Mouse (Mus musculus) gonadal fat pad, adult 2 months (tissue): ENCODE measurements around the gene Ifi27. TPM values are rescaled to one million over a fixed set of nuclear protein-coding genes. Genes with fewer than 3 reads are reported as not detected.
"Not testable (repeated sequence)": the region's sequence is repeated elsewhere in the genome, so short reads cannot be mapped to it uniquely, and the experiment has no call there.

Experiments used
- DNase-seq: peaks from one replicate; pipeline ENCODE4 v3.0.0-alpha.2; 2012; ENCODE audit warnings: low read depth
- polyA plus RNA-seq: library from polyadenylated mRNA; depleted of rRNA; stranded (reverse); fragments of >200 nt; gene quantifications from 2 replicates; pipeline ENCODE4 v1.2.3, GENCODE M21; 2012; rRNA removed

Gene Ifi27
- polyA plus RNA-seq, 1 experiment = 701 TPM

GRCm38 (mm10) chr12:103456727-103457126 is 22.7 kb downstream of the Ifi27 start:
- DNase-seq = not testable (repeated sequence)

- no peak for DNase-seq
These were observed 23.1 kb downstream of the Ifi27 start, which contains the start of gene Ifi27l2b for GRCm38 (mm10) chr12:103457140-103457539. Ifi27l2b (minus strand) TSS chr12:103457223.

GRCm38 (mm10) chr12:103474481-103474880 is 40.5 kb downstream of the Ifi27 start:
- no peak for DNase-seq

GRCm38 (mm10) chr12:103476779-103477389 is 42.9 kb downstream of the Ifi27 start:
- no peak for DNase-seq

- no peak for DNase-seq
These were observed 43.5 kb downstream of the Ifi27 start for GRCm38 (mm10) chr12:103477461-103478015.

- DNase-seq = no peak
These were observed 47.7 kb downstream of the Ifi27 start for GRCm38 (mm10) chr12:103481671-103482070.

GRCm38 (mm10) chr12:103482781-103483180 is 48.8 kb downstream of the Ifi27 start:
- DNase-seq = no peak

- DNase-seq = not testable (repeated sequence)
These were observed 50.4 kb downstream of the Ifi27 start for GRCm38 (mm10) chr12:103484200-103484972.

GRCm38 (mm10) chr12:103486726-103487125 is 52.7 kb downstream of the Ifi27 start:
- no peak for DNase-seq

- no peak for DNase-seq
These were observed 53.3 kb downstream of the Ifi27 start for GRCm38 (mm10) chr12:103487276-103487675.

- DNase-seq = no peak
These were observed 53.7 kb downstream of the Ifi27 start for GRCm38 (mm10) chr12:103487750-103488149.

Other genes starting within 250 kb of the Ifi27 start
- gene Prima1, start 192.1 kb upstream of the Ifi27 start, polyA plus RNA-seq = 0.57 and 0.71 TPM in 2 replicates
- 0.14 TPM in 2 replicates for gene Fam181a, start 123.2 kb upstream of the Ifi27 start, polyA plus RNA-seq
- gene Asb2, start 78.2 kb upstream of the Ifi27 start, polyA plus RNA-seq = 15.0 and 21.0 TPM in 2 replicates
- 3.8 and 4.5 TPM in 2 replicates for gene Otub2, start 45.5 kb upstream of the Ifi27 start, polyA plus RNA-seq
- gene 9330161L09Rik, start 26.4 kb upstream of the Ifi27 start, polyA plus RNA-seq = 0.80 and 1.2 TPM in 2 replicates
- gene Ddx24, start 8.4 kb upstream of the Ifi27 start, polyA plus RNA-seq = 46.4 and 50.1 TPM in 2 replicates
- 892 and 1,846 TPM in 2 replicates for gene Ifi27l2a, start 9.5 kb downstream of the Ifi27 start, polyA plus RNA-seq
- 0.09 TPM in 1 of 2 replicates, not detected in the other for gene Ifi27l2b, start 23.0 kb downstream of the Ifi27 start, polyA plus RNA-seq
- 1.4 and 1.6 TPM in 2 replicates for gene Ppp4r4, start 98.1 kb downstream of the Ifi27 start, polyA plus RNA-seq
- gene Serpina10, start 197.2 kb downstream of the Ifi27 start, polyA plus RNA-seq = not detected in 2 replicates
- gene Serpina6, start 223.0 kb downstream of the Ifi27 start, polyA plus RNA-seq = 0.07 and 0.22 TPM in 2 replicates
- 428 and 754 TPM in 2 replicates for gene Serpina16, start 241.9 kb downstream of the Ifi27 start, polyA plus RNA-seq